Mouse (Mus musculus) lung, postnatal 0 days (tissue): ENCODE measurements around the gene Tns4. TPM values are rescaled to one million over a fixed set of nuclear protein-coding genes. Genes with fewer than 3 reads are reported as not detected.

Experiments used
- ATAC-seq: fragments of 200-750 bp; cut with Nextera tagmentation; 2 replicates; pipeline ENCODE4 v1.8.0; 2017; ENCODE audit warnings: moderate library complexity
- DNase-seq: peaks from one replicate; pipeline ENCODE4 v3.0.0-alpha.2; 2016; ENCODE audit warnings: low spot score
- H3K27ac ChIP-seq: fragments of 300-500 bp; sonication (generic); 2 replicates; pipeline ENCODE4 v1.5.1; 2014; ENCODE audit warnings: antibody characterized with exemption, mild to moderate bottlenecking, low read length, mixed read lengths
- H3K27me3 ChIP-seq: fragments of 300-500 bp; sonication (generic); replicated peaks from 2 replicates; pipeline ENCODE4 v1.6.1; 2014; ENCODE audit warnings: low read length, mixed read lengths; ENCODE audit not compliant: insufficient read depth
- H3K36me3 ChIP-seq: fragments of 300-500 bp; sonication (generic); 2 replicates; pipeline ENCODE4 v1.6.1; 2014; ENCODE audit warnings: low read length, mixed read lengths; ENCODE audit not compliant: insufficient read depth
- H3K4me1 ChIP-seq: fragments of 300-500 bp; sonication (generic); 2 replicates; pipeline ENCODE4 v1.6.1; 2014; ENCODE audit warnings: antibody characterized with exemption, low read depth, low read length, mixed read lengths; ENCODE audit not compliant: insufficient read depth
- H3K4me2 ChIP-seq: fragments of 300-500 bp; sonication (generic); replicated peaks from 2 replicates; pipeline ENCODE4 v1.6.1; 2014; ENCODE audit warnings: low read depth, mild to moderate bottlenecking, low read length, moderate library complexity, mixed read lengths
- H3K4me3 ChIP-seq: fragments of 300-500 bp; sonication (generic); 2 replicates; pipeline ENCODE4 v1.5.1; 2014; ENCODE audit warnings: low read depth, low read length
- H3K9ac ChIP-seq: fragments of 300-500 bp; sonication (generic); replicated peaks from 2 replicates; pipeline ENCODE4 v1.6.1; 2014; ENCODE audit warnings: low read depth, mild to moderate bottlenecking
- H3K9me3 ChIP-seq: fragments of 300-500 bp; sonication (generic); 2 replicates; pipeline ENCODE4 v1.6.1; 2016; ENCODE audit warnings: low read length, mixed read lengths
- CTCF ChIP-seq: IDR thresholded peaks from 2 replicates; pipeline ENCODE4 v1.5.1; 2016; ENCODE audit warnings: antibody characterized with exemption, mild to moderate bottlenecking
- EP300 ChIP-seq: IDR thresholded peaks from 2 replicates; pipeline ENCODE4 v1.6.1; 2016; ENCODE audit warnings: antibody characterized with exemption, mild to moderate bottlenecking, control low read depth
- WGBS: fragments of 180-500 bp; shearing (Covaris S2); extraction: QIAGEN DNeasy Blood & Tissue Kit; methylation state at CpG from one replicate; pipeline ENCODE4 v1.1.7; 2014; 5-methylcytosine and 5-hydroxymethylcytosine counted together
- polyA plus RNA-seq: library from polyadenylated mRNA; unstranded; fragments of >200 nt; fragmentation: Nextera tagmentation; extraction: Ambion mirVana; gene quantifications from 2 replicates; pipeline ENCODE4 v1.2.1, GENCODE M21; 2015

Gene Tns4
- polyA plus RNA-seq, 1 experiment from 2014 or later: 0.24 TPM

- H3K27ac ChIP-seq: no peak overlapping the region
- TF ChIP-seq CTCF (peak; percentile 38), EP300 (no peak)
- DNase-seq: no peak
- no peaks in the 10 kb centered on the region for H3K4me1 ChIP-seq
- H3K9ac ChIP-seq: no peak overlapping the region
- WGBS: 76% methylated on average over 3 of the region's 3 CpGs
- H3K27me3 ChIP-seq: no peaks in the 10 kb centered on the region
- H3K36me3 ChIP-seq: no peaks in the 10 kb centered on the region
- no peak overlapping the region for H3K4me3 ChIP-seq
- no peaks in the 10 kb centered on the region for H3K9me3 ChIP-seq
- no peak for ATAC-seq
- no peak overlapping the region for H3K4me2 ChIP-seq
These were observed 23.8 kb downstream of the Tns4 start for GRCm38 (mm10) chr11:99065353-99065752.

GRCm38 (mm10) chr11:99063406-99064131, 25.5 kb downstream of the Tns4 start:
- DNase-seq (no peak), ATAC-seq (no peak)
- no peak for TF ChIP-seq CTCF
- TF ChIP-seq EP300: no peak
- Histone ChIP-seq H3K4me1 (no peaks in the 10 kb centered on the region), H3K9me3 (no peaks in the 10 kb centered on the region), H3K9ac (no peak overlapping the region), H3K27ac (no peak overlapping the region), H3K36me3 (no peaks in the 10 kb centered on the region), H3K27me3 (no peaks in the 10 kb centered on the region), H3K4me3 (no peak overlapping the region), H3K4me2 (no peak overlapping the region)
- 57% methylated on average over 8 of the region's 8 CpGs for WGBS

- WGBS: 79% methylated on average over 7 of the region's 7 CpGs
- H3K36me3 ChIP-seq: no peaks in the 10 kb centered on the region
- H3K4me2 ChIP-seq: no peak overlapping the region
- H3K4me1 ChIP-seq: no peaks in the 10 kb centered on the region
- no peak overlapping the region for H3K9ac ChIP-seq
- H3K4me3 ChIP-seq: no peak overlapping the region
- TF ChIP-seq EP300 (no peak), CTCF (no peak)
- no peak for DNase-seq
- no peaks in the 10 kb centered on the region for H3K9me3 ChIP-seq
- no peak for ATAC-seq
- H3K27me3 ChIP-seq: no peaks in the 10 kb centered on the region
- H3K27ac ChIP-seq: no peak overlapping the region
These were observed 26.4 kb downstream of the Tns4 start for GRCm38 (mm10) chr11:99062661-99063060.

- H3K4me3 ChIP-seq: no peak overlapping the region
- DNase-seq (no peak), ATAC-seq (no peak)
- H3K9ac ChIP-seq: no peak overlapping the region
- 72% methylated on average over 3 of the region's 3 CpGs for WGBS
- H3K4me1 ChIP-seq: no peaks in the 10 kb centered on the region
- H3K27ac ChIP-seq: no peak overlapping the region
- TF ChIP-seq CTCF (no peak), EP300 (no peak)
- no peaks in the 10 kb centered on the region for H3K36me3 ChIP-seq
- H3K27me3 ChIP-seq: no peaks in the 10 kb centered on the region
- H3K9me3 ChIP-seq: no peaks in the 10 kb centered on the region
- H3K4me2 ChIP-seq: no peak overlapping the region
These were observed 28.7 kb downstream of the Tns4 start for GRCm38 (mm10) chr11:99060435-99060834.

GRCm38 (mm10) chr11:99055571-99056452, 33.3 kb downstream of the Tns4 start:
- Histone ChIP-seq H3K4me1 (no peaks in the 10 kb centered on the region), H3K36me3 (no peaks in the 10 kb centered on the region), H3K27ac (peak overlapping the region; percentile 23; the same call in 1 of the 2 replicates), H3K27me3 (no peaks in the 10 kb centered on the region), H3K4me2 (no peak overlapping the region), H3K9me3 (no peaks in the 10 kb centered on the region), H3K4me3 (no peak overlapping the region), H3K9ac (no peak overlapping the region)
- peak; percentile 89 for ATAC-seq
- peak; percentile 84 for DNase-seq
- TF ChIP-seq CTCF (no peak), EP300 (peak; percentile 38; the same call in 1 of the 2 replicates)
- WGBS: 32% methylated on average over 8 of the region's 8 CpGs

- no peaks in the 10 kb centered on the region for H3K27me3 ChIP-seq
- H3K9me3 ChIP-seq: no peaks in the 10 kb centered on the region
- H3K9ac ChIP-seq: no peak overlapping the region
- no peak for DNase-seq
- WGBS: 34% methylated on average over 4 of the region's 4 CpGs
- H3K27ac ChIP-seq: peak overlapping the region; percentile 23; the same call in 1 of the 2 replicates
- H3K36me3 ChIP-seq: no peaks in the 10 kb centered on the region
- no peak for ATAC-seq
- no peak overlapping the region for H3K4me2 ChIP-seq
- H3K4me3 ChIP-seq: no peak overlapping the region
- TF ChIP-seq EP300: no peak
- TF ChIP-seq CTCF: no peak
- no peaks in the 10 kb centered on the region for H3K4me1 ChIP-seq
These were observed 34.0 kb downstream of the Tns4 start for GRCm38 (mm10) chr11:99055143-99055542.
